Mouse (Mus musculus) forebrain, embryonic 14.5 days (tissue): ENCODE results near the gene Taf9b. TPM values are rescaled to one million over a fixed set of nuclear protein-coding genes. Genes with fewer than 3 reads are reported as not detected.
"Not testable (repeated sequence)": the region's sequence is repeated elsewhere in the genome, so short reads cannot be mapped to it uniquely, and the experiment has no call there.

ENCODE experiments used
- ATAC-seq: fragments of 200-750 bp; cut with Nextera tagmentation; 2 replicates; pipeline ENCODE4 v1.8.0; 2017; ENCODE audit warnings: mild to moderate bottlenecking, moderate library complexity
- DNase-seq: peaks from one replicate; pipeline ENCODE4 v3.0.0-alpha.2; 2015; ENCODE audit warnings: low spot score
- H3K27ac ChIP-seq: fragments of 300-500 bp; sonication (generic); 2 replicates; pipeline ENCODE4 v1.5.1; 2014; ENCODE audit warnings: low read depth, mild to moderate bottlenecking, control low read depth, low read length, moderate library complexity
- H3K27me3 ChIP-seq: fragments of 300-500 bp; sonication (generic); replicated peaks from 2 replicates; pipeline ENCODE4 v1.6.1; 2014; ENCODE audit warnings: low read length, control low read depth, mixed read lengths; ENCODE audit not compliant: control insufficient read depth, insufficient read depth
- H3K36me3 ChIP-seq: fragments of 300-500 bp; sonication (generic); 2 replicates; pipeline ENCODE4 v1.6.1; 2014; ENCODE audit warnings: low read length, control low read depth; ENCODE audit not compliant: control insufficient read depth, insufficient read depth
- H3K4me1 ChIP-seq: fragments of 300-500 bp; sonication (generic); 2 replicates; pipeline ENCODE4 v1.6.1; 2014; ENCODE audit warnings: antibody characterized with exemption, low read length, control low read depth; ENCODE audit not compliant: control insufficient read depth, insufficient read depth
- H3K4me2 ChIP-seq: fragments of 300-500 bp; sonication (generic); 2 replicates; pipeline ENCODE4 v1.6.1; 2014; ENCODE audit warnings: mild to moderate bottlenecking, control low read depth, low read length
- H3K4me3 ChIP-seq: fragments of 300-500 bp; sonication (generic); 2 replicates; pipeline ENCODE4 v1.5.1; 2014; ENCODE audit warnings: low read depth, low read length, control low read depth
- H3K9ac ChIP-seq: fragments of 300-500 bp; sonication (generic); 2 replicates; pipeline ENCODE4 v1.6.1; 2014; ENCODE audit warnings: mild to moderate bottlenecking, low read length, control low read depth, moderate library complexity
- H3K9me3 ChIP-seq: fragments of 300-500 bp; sonication (generic); replicated peaks from 2 replicates; pipeline ENCODE4 v1.6.1; 2016; ENCODE audit warnings: low read length, control low read depth, mixed read lengths; ENCODE audit not compliant: control insufficient read depth
- WGBS: fragments of 180-500 bp; shearing (Covaris S2); extraction: QIAGEN DNeasy Blood & Tissue Kit; methylation state at CpG from one replicate; pipeline ENCODE4 v1.1.7; 2014; 5-methylcytosine and 5-hydroxymethylcytosine counted together
- polyA plus RNA-seq: library from polyadenylated mRNA; unstranded; fragments of >200 nt; fragmentation: Nextera tagmentation; extraction: Ambion mirVana; gene quantifications from 2 replicates; pipeline ENCODE4 v1.2.1, GENCODE M21; 2014

Gene Taf9b
- polyA plus RNA-seq = 19.1 and 19.7 TPM in 2 replicates

GRCm38 (mm10) chrX:106221058-106221457 is at the start of gene Taf9b:
Gene Taf9b, minus strand, starts transcription at chrX:106221158.
- H3K4me1 ChIP-seq = no peaks in the 10 kb centered on the region
- H3K9me3 ChIP-seq = no peaks in the 10 kb centered on the region
- H3K4me2 ChIP-seq = peak within 1 kb of the TSS; percentile 45
- H3K4me3 ChIP-seq = peak within 1 kb of the TSS; percentile 47
- DNase-seq (no peak), ATAC-seq (no peak)
- WGBS = 92% methylated on average over 25 of the region's 25 CpGs
- H3K27ac ChIP-seq = peak within 1 kb of the TSS; percentile 82; the same call in 1 of the 2 replicates
- no peaks in the 10 kb centered on the region for H3K27me3 ChIP-seq
- H3K36me3 ChIP-seq = no peaks in the 10 kb centered on the region; the same call in 1 of the 2 replicates
- H3K9ac ChIP-seq = peak within 1 kb of the TSS; percentile 73

GRCm38 (mm10) chrX:106255276-106255675 is 34.3 kb upstream of the Taf9b start, which contains the start of gene Fnd3c2:
Gene Fnd3c2, minus strand, starts transcription at chrX:106255376.
- Histone ChIP-seq H3K36me3 (no peaks in the 10 kb centered on the region), H3K9me3 (no peaks in the 10 kb centered on the region), H3K4me1 (no peaks in the 10 kb centered on the region), H3K9ac (no peak within 1 kb of the TSS), H3K4me3 (no peak within 1 kb of the TSS), H3K27ac (no peak within 1 kb of the TSS), H3K4me2 (no peak within 1 kb of the TSS), H3K27me3 (no peaks in the 10 kb centered on the region)
- DNase-seq (no peak), ATAC-seq (no peak)
- 91% methylated on average over 4 of the region's 4 CpGs for WGBS

GRCm38 (mm10) chrX:106219171-106220032 is 1.6 kb downstream of the Taf9b start:
- H3K27ac ChIP-seq = peak overlapping the region; percentile 82
- no peaks in the 10 kb centered on the region for H3K9me3 ChIP-seq
- H3K9ac ChIP-seq = peak overlapping the region; percentile 73
- no peaks in the 10 kb centered on the region for H3K4me1 ChIP-seq
- H3K36me3 ChIP-seq = no peaks in the 10 kb centered on the region; the same call in 1 of the 2 replicates
- peak; percentile 78 for DNase-seq
- peak overlapping the region; percentile 45 for H3K4me2 ChIP-seq
- H3K4me3 ChIP-seq = peak overlapping the region; percentile 47
- peak; percentile 96 for ATAC-seq
- H3K27me3 ChIP-seq = no peaks in the 10 kb centered on the region
- WGBS = 39% methylated on average over 60 of the region's 60 CpGs

GRCm38 (mm10) chrX:106209100-106209499 is 11.9 kb downstream of the Taf9b start:
- H3K4me3 ChIP-seq = no peak overlapping the region
- ATAC-seq (no peak), DNase-seq (no peak)
- H3K9me3 ChIP-seq = no peaks in the 10 kb centered on the region
- H3K9ac ChIP-seq = no peak overlapping the region
- 0 out of 2 replicates have a peak, but pooled peaks cover 3% of the 10 kb centered on the region for H3K36me3 ChIP-seq
- 84% methylated on average over 2 of the region's 2 CpGs for WGBS
- no peak overlapping the region for H3K4me2 ChIP-seq
- no peak overlapping the region for H3K27ac ChIP-seq
- H3K27me3 ChIP-seq = no peaks in the 10 kb centered on the region
- no peaks in the 10 kb centered on the region for H3K4me1 ChIP-seq

GRCm38 (mm10) chrX:106198904-106199303 is 22.1 kb downstream of the Taf9b start:
- H3K4me1 ChIP-seq = no peaks in the 10 kb centered on the region
- no peak overlapping the region for H3K9ac ChIP-seq
- H3K4me3 ChIP-seq = no peak overlapping the region
- DNase-seq (no peak), ATAC-seq (no peak)
- 78% methylated on average over 5 of the region's 5 CpGs for WGBS
- H3K27me3 ChIP-seq = no peaks in the 10 kb centered on the region
- H3K9me3 ChIP-seq = no peaks in the 10 kb centered on the region
- H3K36me3 ChIP-seq = peaks cover 53% of the 10 kb centered on the region
- no peak overlapping the region for H3K27ac ChIP-seq
- no peak overlapping the region for H3K4me2 ChIP-seq

GRCm38 (mm10) chrX:106197308-106197707 is 23.6 kb downstream of the Taf9b start:
- no peak for DNase-seq
- Histone ChIP-seq H3K4me3 (no peak overlapping the region), H3K27me3 (no peaks in the 10 kb centered on the region), H3K9me3 (no peaks in the 10 kb centered on the region), H3K36me3 (peaks cover 53% of the 10 kb centered on the region), H3K9ac (no peak overlapping the region), H3K4me1 (no peaks in the 10 kb centered on the region), H3K4me2 (no peak overlapping the region), H3K27ac (no peak overlapping the region)
- WGBS = 65% methylated on average over 5 of the region's 5 CpGs
- no peak for ATAC-seq

DNA sequence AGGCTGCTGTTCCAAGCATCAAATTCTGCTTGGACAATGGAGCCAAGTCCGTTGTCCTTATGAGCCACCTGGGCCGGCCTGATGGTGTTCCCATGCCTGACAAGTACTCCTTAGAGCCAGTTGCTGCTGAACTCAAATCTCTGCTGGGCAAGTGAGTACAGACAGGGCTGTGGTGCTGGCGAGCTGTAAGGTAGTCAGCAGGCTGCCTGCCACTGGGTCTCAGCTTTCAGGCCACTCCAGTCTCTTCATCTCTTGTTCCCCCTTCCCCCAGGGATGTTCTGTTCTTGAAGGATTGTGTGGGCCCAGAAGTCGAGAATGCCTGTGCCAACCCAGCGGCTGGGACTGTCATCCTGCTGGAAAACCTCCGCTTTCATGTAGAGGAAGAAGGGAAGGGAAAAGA is 26.6 kb downstream of the Taf9b start:
- not testable (repeated sequence) for H3K9ac ChIP-seq, H3K4me1 ChIP-seq, H3K4me2 ChIP-seq, DNase-seq, ATAC-seq, H3K27ac ChIP-seq, H3K9me3 ChIP-seq, H3K27me3 ChIP-seq, H3K4me3 ChIP-seq
- 78% methylated on average over 6 of the region's 6 CpGs for WGBS
- peaks cover 33% of the 10 kb centered on the region for H3K36me3 ChIP-seq

GRCm38 (mm10) chrX:106190091-106190490 is 30.9 kb downstream of the Taf9b start:
- H3K27me3 ChIP-seq = no peaks in the 10 kb centered on the region
- no peak for ATAC-seq
- peaks cover 14% of the 10 kb centered on the region for H3K36me3 ChIP-seq
- DNase-seq = no peak
- H3K27ac ChIP-seq = no peak overlapping the region
- H3K9me3 ChIP-seq = no peaks in the 10 kb centered on the region
- peaks cover 9% of the 10 kb centered on the region; the same call in 1 of the 2 replicates for H3K4me1 ChIP-seq
- H3K4me2 ChIP-seq = peak overlapping the region; percentile 63; the same call in 1 of the 2 replicates
- WGBS = 61% methylated on average over 4 of the region's 4 CpGs
- no peak overlapping the region for H3K9ac ChIP-seq
- H3K4me3 ChIP-seq = no peak overlapping the region

- Histone ChIP-seq H3K27ac (no peak overlapping the region), H3K9ac (no peak overlapping the region; the same call in 1 of the 2 replicates), H3K9me3 (no peaks in the 10 kb centered on the region), H3K4me2 (peak overlapping the region; percentile 63), H3K27me3 (no peaks in the 10 kb centered on the region), H3K36me3 (peaks cover 7% of the 10 kb centered on the region; the same call in 1 of the 2 replicates), H3K4me3 (peak overlapping the region; percentile 39), H3K4me1 (peaks cover 9% of the 10 kb centered on the region; the same call in 1 of the 2 replicates)
- no peak for ATAC-seq
- DNase-seq = no peak
- WGBS = 65% methylated on average over 5 of the region's 5 CpGs
These were observed 31.6 kb downstream of the Taf9b start for GRCm38 (mm10) chrX:106189356-106189755.
